Mouse (Mus musculus): ENCODE data around the gene Ubl7.

Ubl7 gene

DNA sequence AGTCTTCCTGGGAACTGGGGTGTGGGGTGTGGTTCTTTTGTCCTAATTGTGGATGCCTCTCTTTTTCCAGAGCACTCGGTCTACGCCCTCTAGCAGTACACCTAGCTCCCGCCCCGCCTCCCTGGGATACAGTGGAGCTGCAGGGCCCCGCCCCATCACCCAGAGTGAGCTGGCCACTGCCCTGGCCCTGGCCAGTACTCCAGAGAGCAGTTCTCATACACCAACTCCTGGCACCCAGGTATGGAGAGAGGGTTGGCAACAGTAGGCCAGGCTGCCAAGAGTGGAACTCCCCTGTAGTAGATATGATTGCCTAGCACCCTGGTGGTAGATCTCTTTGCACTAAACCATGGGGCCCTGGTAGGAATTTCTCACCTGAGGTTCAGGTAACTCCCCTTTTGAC lies 11.6 kb downstream of the Ubl7 start:
- no peak for DNase-seq

DNA sequence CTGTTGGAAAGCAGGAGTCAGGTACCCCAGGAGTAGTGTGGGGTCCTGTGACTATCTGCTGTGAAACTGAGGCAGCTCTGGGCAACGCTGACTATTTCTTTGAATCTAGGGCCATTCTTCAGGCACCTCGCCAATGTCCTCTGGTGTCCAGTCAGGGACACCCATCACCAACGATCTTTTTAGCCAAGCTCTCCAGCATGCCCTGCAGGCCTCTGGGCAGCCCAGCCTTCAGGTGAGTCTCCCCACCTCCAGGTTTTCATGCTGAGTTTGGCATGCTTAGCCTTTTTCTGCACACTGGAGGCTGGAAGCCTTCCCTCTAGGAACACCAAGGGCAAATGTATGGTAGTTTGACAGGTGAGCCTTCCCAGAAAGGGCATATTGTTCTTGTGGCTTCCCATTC lies 12.3 kb downstream of the Ubl7 start:
- no peak for DNase-seq

DNA sequence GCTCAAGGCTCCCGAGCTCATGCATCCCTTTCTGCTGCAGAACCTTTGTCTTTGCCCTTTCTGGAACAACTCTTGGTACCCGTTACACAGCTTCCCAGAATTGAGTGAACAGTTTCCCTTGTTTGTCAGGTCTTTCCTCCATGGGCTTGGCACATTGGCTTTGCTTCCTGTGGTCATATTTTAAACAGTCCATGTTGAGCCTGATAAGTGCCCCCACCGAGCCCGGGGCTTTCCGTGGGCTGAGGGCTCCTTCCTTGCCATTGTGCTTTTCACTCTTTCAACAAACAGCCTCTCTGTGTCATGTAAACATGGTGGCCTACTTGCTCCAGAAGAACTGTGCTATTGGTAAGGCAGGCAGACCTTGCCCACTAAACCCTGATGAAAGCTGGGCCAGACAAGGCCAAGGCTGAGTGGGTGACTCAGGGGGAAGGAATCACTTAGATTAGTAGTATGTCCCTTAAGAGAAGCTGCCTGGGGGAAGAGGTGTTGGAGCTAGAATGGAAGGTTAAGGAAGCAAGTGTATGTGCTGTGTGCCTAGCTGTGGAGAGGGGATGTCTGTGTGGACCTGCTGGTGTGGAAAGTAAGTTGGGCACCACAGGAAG lies 20.5 kb downstream of the Ubl7 start:
- DNase-seq, result no peak

DNA sequence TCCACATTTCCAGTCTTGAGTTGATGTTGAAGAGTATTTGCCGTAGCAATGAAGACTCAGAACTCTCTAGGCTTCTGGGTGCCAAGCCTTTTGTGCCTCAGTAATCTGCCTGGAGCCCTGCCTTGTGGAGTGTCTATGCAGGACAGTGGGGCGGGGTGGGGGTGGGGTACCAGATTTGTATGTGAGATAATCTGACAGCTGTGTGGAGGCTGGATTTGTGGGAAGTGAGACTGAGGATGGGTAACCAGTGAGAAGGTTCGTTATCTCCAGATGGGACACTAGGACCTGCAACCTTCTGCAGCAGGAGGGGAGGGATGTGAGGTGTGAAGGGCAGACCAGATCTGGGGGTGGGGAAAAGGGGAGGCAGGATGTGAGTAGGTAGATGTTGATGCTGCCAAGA lies 21.5 kb downstream of the Ubl7 start:
- no peak for DNase-seq

- DNase-seq, result no peak
Measured at GRCm38 (mm10) chr9:57932831-57933602, 22.2 kb downstream of the Ubl7 start.

GRCm38 (mm10) chr9:57935683-57936437 lies 25.1 kb downstream of the Ubl7 start:
- DNase-seq, result peak; percentile 92

GRCm38 (mm10) chr9:57937171-57937570 lies 26.4 kb downstream of the Ubl7 start:
- no peak for DNase-seq

GRCm38 (mm10) chr9:57937651-57938050 lies 26.9 kb downstream of the Ubl7 start:
- no peak for DNase-seq

- DNase-seq, result no peak
Measured at GRCm38 (mm10) chr9:57938225-57939055, 27.7 kb downstream of the Ubl7 start.

DNA sequence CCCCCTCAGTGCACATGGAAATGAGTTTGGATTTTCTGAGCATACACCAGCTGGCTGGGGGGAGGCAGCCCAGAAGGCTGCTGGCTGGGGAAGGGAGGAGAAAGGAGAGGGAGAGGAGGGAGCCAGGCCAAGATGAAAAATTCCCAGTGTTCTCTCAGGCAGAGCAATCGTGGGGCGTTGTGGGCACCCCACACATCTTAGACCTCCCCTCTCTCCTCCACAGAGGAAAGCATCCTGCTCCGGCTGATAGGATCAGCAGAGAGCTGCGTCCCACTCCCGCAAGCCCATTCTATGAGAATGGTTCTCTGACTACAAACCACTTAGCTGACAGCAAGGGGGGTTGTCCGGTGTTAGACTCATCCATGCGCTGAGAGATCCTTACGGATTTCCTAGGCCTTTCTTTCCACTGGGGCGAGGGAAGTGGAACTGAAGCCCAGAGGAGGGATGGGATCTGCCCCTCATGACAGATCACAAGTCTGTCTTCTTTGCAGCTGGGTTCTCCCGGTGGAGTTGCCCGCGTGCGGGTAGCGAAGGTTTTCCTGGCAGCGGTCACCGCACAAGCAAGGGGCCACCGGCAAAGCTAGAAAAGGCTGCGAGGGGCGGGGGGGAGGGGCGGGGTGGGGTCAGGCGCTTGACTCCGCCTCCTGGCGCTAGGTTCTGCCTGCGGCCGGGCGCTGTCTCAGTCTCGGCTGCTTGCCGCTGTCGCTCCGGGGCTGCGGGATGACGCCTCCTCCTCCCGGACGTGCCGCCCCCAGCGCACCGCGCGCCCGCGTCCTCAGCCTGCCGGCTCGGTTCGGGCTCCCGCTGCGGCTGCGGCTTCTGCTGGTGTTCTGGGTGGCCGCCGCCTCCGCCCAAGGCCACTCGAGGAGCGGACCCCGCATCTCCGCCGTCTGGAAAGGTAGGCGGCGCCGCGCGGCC lies 28.9 kb downstream of the Ubl7 start, which contains the start of gene Sema7a:
TSS of gene Sema7a (plus strand) at position 682 of the 918 bp plus-strand sequence.
- peak; percentile 90 for DNase-seq

GRCm38 (mm10) chr9:57940349-57940794 lies 29.6 kb downstream of the Ubl7 start:
- DNase-seq, result peak; percentile 60

DNA sequence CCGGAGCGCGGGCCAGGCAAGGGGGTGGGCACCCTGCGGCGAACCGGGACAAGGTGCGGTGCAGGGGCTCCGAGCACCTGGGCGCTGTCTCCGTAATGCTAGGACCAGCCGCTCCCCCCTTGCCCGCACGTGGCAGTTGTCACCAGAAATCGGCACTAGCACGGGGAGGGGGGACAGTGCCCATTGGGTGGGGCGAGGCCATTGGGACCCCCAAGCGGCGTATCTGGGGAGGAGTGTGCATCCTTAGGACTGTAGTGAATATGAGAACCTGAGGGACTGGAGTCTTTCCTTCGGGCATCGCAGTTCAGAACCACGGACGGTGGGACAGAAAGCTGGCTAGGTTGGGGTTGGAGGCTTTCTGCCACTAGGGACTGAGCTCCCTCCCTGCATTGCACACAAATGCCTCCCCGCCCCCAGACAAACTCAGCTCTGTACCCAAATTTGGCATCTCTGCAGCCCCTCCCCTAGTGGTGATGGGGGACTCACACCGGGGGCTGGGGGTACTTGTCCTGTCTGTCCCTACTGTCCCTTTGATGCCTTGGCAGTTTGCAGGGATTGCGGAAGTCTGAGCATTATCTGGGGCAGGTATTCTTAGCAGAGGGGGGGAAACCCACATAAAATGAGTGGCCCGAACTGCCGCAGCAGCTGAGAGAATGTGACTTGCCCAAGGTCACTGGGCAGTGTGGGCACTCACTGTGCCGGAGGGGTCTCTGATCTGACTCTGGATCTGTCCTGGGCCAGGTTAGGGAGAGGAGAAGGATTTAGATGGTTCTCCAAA lies 30.3 kb downstream of the Ubl7 start:
- DNase-seq, result peak; percentile 53

DNA sequence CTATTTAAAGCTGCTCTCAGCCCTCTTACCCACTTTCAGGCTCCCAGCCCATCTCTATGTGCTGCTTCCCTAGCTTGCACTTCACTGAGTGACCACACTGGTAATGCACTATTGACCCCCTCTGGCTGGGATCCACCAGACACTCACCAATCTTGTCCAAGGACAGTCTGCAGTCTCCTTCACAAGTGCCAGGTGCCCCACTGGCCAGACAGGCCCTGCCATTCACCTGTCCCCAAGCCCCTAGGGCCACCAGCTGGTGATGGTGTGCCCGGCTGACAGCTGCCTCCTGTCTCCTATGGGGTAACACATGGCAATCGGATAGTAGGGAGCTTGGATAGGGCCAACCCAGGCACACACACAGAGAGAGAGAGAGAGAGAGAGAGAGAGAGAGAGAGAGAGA lies 31.3 kb downstream of the Ubl7 start:
- no peak for DNase-seq

DNA sequence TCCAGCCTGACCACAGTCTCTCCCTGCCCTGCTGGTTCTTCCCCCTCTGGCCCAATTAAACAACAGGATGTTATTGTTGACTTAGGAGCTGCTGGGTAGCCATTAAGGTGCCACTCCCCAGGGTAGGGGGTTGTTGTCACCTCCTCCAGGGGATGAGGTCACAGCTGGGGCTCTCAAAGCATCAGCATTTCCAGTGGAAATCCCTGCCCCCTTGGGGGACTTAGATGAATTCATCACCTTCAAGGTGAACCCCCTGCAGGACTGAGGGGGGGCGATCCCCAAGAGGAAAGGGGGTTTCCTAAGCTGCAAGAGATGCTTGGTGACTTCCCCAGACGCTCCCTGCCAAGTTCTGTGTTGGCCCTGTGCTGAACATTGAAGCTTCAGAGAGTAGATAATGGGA lies 32.3 kb downstream of the Ubl7 start:
- DNase-seq, result no peak

DNA sequence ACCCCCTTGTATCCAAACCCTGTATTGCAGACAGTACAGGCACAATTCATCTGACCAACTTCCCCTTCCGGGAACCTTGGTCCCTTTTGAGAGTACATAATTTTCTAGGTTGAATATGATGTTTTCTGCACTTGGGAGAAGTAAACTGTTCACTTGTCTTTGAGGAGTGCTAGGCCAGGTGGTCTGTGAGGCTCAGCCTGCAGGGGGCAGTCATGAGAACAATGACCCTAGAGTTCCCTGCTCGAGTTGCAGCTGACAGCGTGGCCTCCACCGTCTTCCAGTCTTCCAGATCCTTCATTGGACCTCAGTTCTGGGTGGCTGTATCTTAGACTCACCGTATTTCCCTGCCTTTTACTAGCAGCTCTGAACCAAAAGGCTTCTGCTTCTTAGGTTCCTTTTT lies 33.8 kb downstream of the Ubl7 start:
- DNase-seq, result peak; percentile 88

- DNase-seq, result no peak
Measured at GRCm38 (mm10) chr9:57945771-57946616, 35.2 kb downstream of the Ubl7 start.

DNA sequence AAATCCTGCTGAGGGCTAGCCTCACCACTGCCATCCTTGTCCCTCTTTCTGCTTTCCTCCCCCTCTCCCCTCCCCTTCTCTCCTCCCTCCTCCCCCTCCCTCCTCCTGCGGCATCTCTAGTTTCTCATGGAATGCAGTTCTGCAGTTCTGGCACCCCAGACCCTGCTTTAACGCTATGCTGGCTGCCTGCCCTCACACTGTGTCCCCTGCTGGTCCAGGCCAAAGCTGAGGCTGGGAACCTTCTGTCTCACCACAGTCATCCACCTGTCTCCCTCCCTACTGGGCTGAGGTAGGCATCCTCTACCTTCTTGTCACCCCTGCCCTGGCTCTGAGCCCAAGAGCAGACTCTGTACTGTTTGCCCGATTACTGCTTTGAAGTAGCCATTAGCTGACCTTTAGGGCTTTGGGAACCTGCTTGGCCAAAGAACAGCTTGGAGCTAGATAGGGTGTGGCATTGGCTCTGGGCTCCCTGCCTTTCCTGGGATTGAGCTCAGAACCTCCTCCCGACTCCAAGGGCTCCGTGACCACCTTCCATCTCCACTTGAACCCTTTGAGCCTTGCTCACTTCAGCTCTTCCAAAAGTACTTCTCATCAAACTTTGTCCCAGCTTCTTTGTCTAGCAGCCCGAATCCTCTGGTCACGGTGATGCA lies 36.7 kb downstream of the Ubl7 start:
- no peak for DNase-seq

DNA sequence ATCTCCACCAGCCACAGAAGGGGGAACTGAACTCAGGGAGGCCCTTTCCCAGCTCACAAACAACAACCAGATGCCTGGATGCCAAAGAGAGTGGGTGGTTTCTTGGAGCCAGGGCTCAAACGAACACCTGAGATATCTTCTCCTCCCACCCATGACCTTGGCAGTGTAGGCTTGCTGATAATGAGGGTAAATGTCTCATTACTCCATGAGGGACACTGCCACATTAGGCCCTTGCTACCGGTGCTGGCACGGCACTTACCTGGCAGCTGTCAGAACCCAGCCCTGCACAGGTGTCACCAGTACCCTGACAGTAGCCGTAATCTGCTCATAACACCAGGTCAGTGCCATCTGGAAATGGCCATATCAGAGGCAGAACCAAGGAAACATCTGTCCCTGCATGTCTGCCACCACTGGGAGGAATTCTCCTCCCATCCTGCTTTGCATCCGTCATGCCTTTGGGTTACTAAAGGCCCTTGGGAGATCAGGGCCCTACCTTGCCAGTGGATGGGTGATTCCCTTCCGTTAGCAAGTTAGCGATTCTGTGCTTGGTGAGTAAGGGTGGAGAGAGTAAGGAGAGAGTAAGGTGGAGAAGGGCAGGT lies 37.7 kb downstream of the Ubl7 start:
- DNase-seq, result no peak
